In genomic region chr15:81917621-81918463, GRCm38 (mm10) we compare ENCODE assay signal across 9 mouse cellular contexts. TPM values are rescaled to one million over a fixed set of nuclear protein-coding genes. Genes with fewer than 3 reads are reported as not detected.
A peak's percentile ranks its signal among the peaks of the same experiment; 100 is the strongest.
DNase-seq lines count a peak whose midpoint lies in the region; ATAC-seq and TF ChIP-seq lines count a peak whose summit lies in the region.
"Had no signal": no experiment of that assay in that cellular context is flagged by ENCODE, and none has a peak within 500 bp of the region (broad histone marks: within the 10 kb centered on the region; RNA-seq: fewer than 3 reads in every experiment).

No protein-coding gene starts in this region.

- peaks cover 34% of the 10 kb centered on the region for H3K36me3 ChIP-seq in heart, embryonic 15.5 days
- H3K36me3 ChIP-seq in spleen, adult 2 months (ENCODE audit: control insufficient read depth, insufficient read depth, low read length): peaks cover 30% of the 10 kb centered on the region

- intact Hi-C loops in heart, postnatal 25 days (cut with DNase I): loop anchor here (2.0 to 5.0 kb wide), 2 partner anchors 87 to 176 kb away; no protein-coding TSS in a partner anchor

- peak; percentile 45; the same call in 1 of the 2 replicates for ATAC-seq in heart, embryonic 15.5 days (replicated peaks; ENCODE audit: insufficient number of reproducible peaks, insufficient read depth, low FRiP score, low read depth)
- peak; percentile 86 for ATAC-seq in megakaryocyte, adult 5-6 weeks (ENCODE audit: poor library complexity, severe bottlenecking)

- no peak overlapping the region for H3K9ac ChIP-seq in heart, embryonic 15.5 days
- H3K9ac ChIP-seq: limb, embryonic 12.5 days had no signal

- no peaks in the 10 kb centered on the region for H3K9me3 ChIP-seq in heart, embryonic 15.5 days (replicated peaks)
- H3K9me3 ChIP-seq: limb, embryonic 12.5 days had no signal

- no peak for TF ChIP-seq POLR2A in spleen, adult 2 months (IDR thresholded peaks at IDR 0.05; ENCODE audit: low read depth, low read length)

- H3K27ac ChIP-seq in heart, embryonic 15.5 days: no peak overlapping the region
- H3K27ac ChIP-seq in spleen, adult 2 months (ENCODE audit: insufficient read depth, low read length): no peak overlapping the region
- H3K27ac ChIP-seq: limb, embryonic 12.5 days had no signal

- H3K4me2 ChIP-seq in heart, embryonic 15.5 days: no peak overlapping the region
- H3K4me2 ChIP-seq: limb, embryonic 12.5 days had no signal

- no peak overlapping the region for H3K4me3 ChIP-seq in heart, embryonic 15.5 days
- no peak overlapping the region for H3K4me3 ChIP-seq in spleen, adult 2 months (ENCODE audit: extremely low read depth, insufficient read depth, insufficient read length)
- H3K4me3 ChIP-seq: limb, embryonic 12.5 days had no signal

- H3K4me1 ChIP-seq in heart, embryonic 15.5 days (replicated peaks): no peaks in the 10 kb centered on the region; the same call in 1 of the 2 replicates
- no peaks in the 10 kb centered on the region for H3K4me1 ChIP-seq in spleen, adult 2 months (ENCODE audit: control insufficient read depth, insufficient read depth, insufficient read length)
- H3K4me1 ChIP-seq: limb, embryonic 12.5 days had no signal

- H3K27me3 ChIP-seq in heart, embryonic 15.5 days: no peaks in the 10 kb centered on the region
- H3K27me3 ChIP-seq in spleen, adult 2 months (ENCODE audit: control insufficient read depth, insufficient read depth, low read length): no peaks in the 10 kb centered on the region
- H3K27me3 ChIP-seq: limb, embryonic 12.5 days had no signal

- TF ChIP-seq CTCF in spleen, adult 2 months (IDR thresholded peaks at IDR 0.05; ENCODE audit: extremely low read depth, insufficient read depth, insufficient read length, insufficient replicate concordance): peak; percentile 93; the same call in 1 of the 2 replicates

- WGBS in heart, embryonic 15.5 days: 56% methylated on average over 6 of the region's 6 CpGs
- 68% methylated on average over 6 of the region's 6 CpGs for WGBS in spleen, adult 2 months

- peak; percentile 70 to 89 for DNase-seq in heart, adult 18-20 months
- no peak for DNase-seq in heart, postnatal 25 days (ENCODE audit: low spot score)
- DNase-seq in adrenal gland, adult 18-20 months (ENCODE audit: low spot score in 2 of 2): peak; percentile 77 to 82
- DNase-seq in embryo, embryonic 11.5 days (ENCODE audit: low read depth, low spot score): peak; percentile 38
- DNase-seq in layer of hippocampus, postnatal 14 days (ENCODE audit: low spot score in 2 of 2): peak; percentile 60 to 61
- DNase-seq in spleen, adult 2 months (ENCODE audit: low read depth in 1 of 2, low spot score in 2 of 2): peak; percentile 45 to 78

RNA-seq across cellular contexts. Expression of gene Polr3h, which starts 8.2 kb away (rescaled TPM):
- total RNA-seq in heart, adult 18-20 months (2021): 10 to 100 TPM in 1 of 2 experiments, 1 to 10 TPM in 1; 7.8 to 10.7 TPM
- 1 to 10 TPM; 6.7 to 7.0 TPM for total RNA-seq in heart, postnatal 25 days (2021)
- total RNA-seq in adrenal gland, adult 18-20 months (2021): 10 to 100 TPM; 16.2 to 19.9 TPM
- 134 and 145 TPM in 2 replicates for polyA plus RNA-seq in heart, embryonic 15.5 days (2015; fragmentation: Nextera tagmentation; extraction: Ambion mirVana)
- 10 to 100 TPM; 52.8 to 54.7 TPM for total RNA-seq in layer of hippocampus, postnatal 14 days (2021)
- total RNA-seq in megakaryocyte, adult 5-6 weeks (2015): 2.7 and 3.9 TPM in 2 replicates
- 5.5 and 7.8 TPM in 2 replicates for total RNA-seq in megakaryocyte, adult 5-6 weeks (2017)
- 8.6 and 11.1 TPM in 2 replicates for polyA plus RNA-seq in spleen, adult 2 months (2012; rRNA removed)

RNA-seq across cellular contexts. Expression of gene Csdc2, which starts 18.7 kb away (rescaled TPM):
- 10 to 100 TPM; 54.7 to 62.7 TPM for total RNA-seq in heart, adult 18-20 months (2021)
- total RNA-seq in heart, postnatal 25 days (2021): 10 to 100 TPM; 73.5 to 87.5 TPM
- 1 to 10 TPM; 6.9 to 9.2 TPM for total RNA-seq in adrenal gland, adult 18-20 months (2021)
- 5.7 and 9.6 TPM in 2 replicates for polyA plus RNA-seq in heart, embryonic 15.5 days (2015; fragmentation: Nextera tagmentation; extraction: Ambion mirVana)
- total RNA-seq in layer of hippocampus, postnatal 14 days (2021): 100 to 1,000 TPM; 131 to 136 TPM
- not detected in 2 replicates for total RNA-seq in megakaryocyte, adult 5-6 weeks (2015)
- total RNA-seq in megakaryocyte, adult 5-6 weeks (2017): not detected in 2 replicates
- polyA plus RNA-seq in spleen, adult 2 months (2012; rRNA removed): 5.4 and 6.1 TPM in 2 replicates

RNA-seq across cellular contexts. Expression of gene Pmm1, which starts 42.9 kb away (rescaled TPM):
- total RNA-seq in heart, adult 18-20 months (2021): 10 to 100 TPM; 24.7 to 31.4 TPM
- 10 to 100 TPM; 26.6 to 27.0 TPM for total RNA-seq in heart, postnatal 25 days (2021)
- 10 to 100 TPM; 58.0 to 85.4 TPM for total RNA-seq in adrenal gland, adult 18-20 months (2021)
- polyA plus RNA-seq in heart, embryonic 15.5 days (2015; fragmentation: Nextera tagmentation; extraction: Ambion mirVana): 18.1 and 27.9 TPM in 2 replicates
- total RNA-seq in layer of hippocampus, postnatal 14 days (2021): 100 to 1,000 TPM; 188 to 201 TPM
- total RNA-seq in megakaryocyte, adult 5-6 weeks (2015): 10.4 and 10.5 TPM in 2 replicates
- 5.6 and 5.7 TPM in 2 replicates for total RNA-seq in megakaryocyte, adult 5-6 weeks (2017)
- polyA plus RNA-seq in spleen, adult 2 months (2012; rRNA removed): 18.2 and 28.1 TPM in 2 replicates

RNA-seq across cellular contexts. Expression of gene Aco2, which starts 45.7 kb away (rescaled TPM):
- total RNA-seq in heart, adult 18-20 months (2021): 1,000 to 10,000 TPM; 2,055 to 2,104 TPM
- total RNA-seq in heart, postnatal 25 days (2021): 1,000 to 10,000 TPM; 2,060 to 2,092 TPM
- 1,000 to 10,000 TPM in 1 of 2 experiments, 100 to 1,000 TPM in 1; 791 to 1,455 TPM for total RNA-seq in adrenal gland, adult 18-20 months (2021)
- polyA plus RNA-seq in heart, embryonic 15.5 days (2015; fragmentation: Nextera tagmentation; extraction: Ambion mirVana): 610 and 636 TPM in 2 replicates
- 100 to 1,000 TPM; 481 to 503 TPM for total RNA-seq in layer of hippocampus, postnatal 14 days (2021)
- total RNA-seq in megakaryocyte, adult 5-6 weeks (2015): 47.0 and 58.7 TPM in 2 replicates
- 82.3 and 89.4 TPM in 2 replicates for total RNA-seq in megakaryocyte, adult 5-6 weeks (2017)
- 68.7 and 80.4 TPM in 2 replicates for polyA plus RNA-seq in spleen, adult 2 months (2012; rRNA removed)

RNA-seq across cellular contexts. Expression of gene Phf5a, which starts 46.1 kb away (rescaled TPM):
- 10 to 100 TPM; 36.5 to 37.1 TPM for total RNA-seq in heart, adult 18-20 months (2021)
- total RNA-seq in heart, postnatal 25 days (2021): 10 to 100 TPM; 29.7 to 38.0 TPM
- 10 to 100 TPM; 54.3 to 55.6 TPM for total RNA-seq in adrenal gland, adult 18-20 months (2021)
- polyA plus RNA-seq in heart, embryonic 15.5 days (2015; fragmentation: Nextera tagmentation; extraction: Ambion mirVana): 70.5 and 97.6 TPM in 2 replicates
- total RNA-seq in layer of hippocampus, postnatal 14 days (2021): 10 to 100 TPM; 31.0 to 39.0 TPM
- 65.3 and 85.6 TPM in 2 replicates for total RNA-seq in megakaryocyte, adult 5-6 weeks (2015)
- 30.1 and 34.0 TPM in 2 replicates for total RNA-seq in megakaryocyte, adult 5-6 weeks (2017)
- polyA plus RNA-seq in spleen, adult 2 months (2012; rRNA removed): 22.7 and 29.8 TPM in 2 replicates

Comparison
In these comparisons a context has a peak if more than half of its experiments do, and no peak if none do; other contexts are left out.
1. RNA of gene Csdc2, which starts 18.7 kb away (total RNA-seq): 131 to 136 TPM in layer of hippocampus, postnatal 14 days, 73.5 to 87.5 TPM in heart, postnatal 25 days, 54.7 to 62.7 TPM in heart, adult 18-20 months and 6.9 to 9.2 TPM in adrenal gland, adult 18-20 months; not detected in megakaryocyte, adult 5-6 weeks; every median in the first group is over 4 times any median in the second.